ENCODE assay signal across 8 mouse cellular contexts in genomic region chr14:25634328-25634727, GRCm38 (mm10). TPM values are rescaled to one million over a fixed set of nuclear protein-coding genes. Genes with fewer than 3 reads are reported as not detected.
DNase-seq lines count a peak whose midpoint lies in the region; ATAC-seq and TF ChIP-seq lines count a peak whose summit lies in the region.

No protein-coding gene starts in this region.

- no peaks in the 10 kb centered on the region for H3K9me3 ChIP-seq in liver, embryonic 14.5 days (ENCODE audit: control insufficient read depth, low read length)
- H3K9me3 ChIP-seq in stomach, embryonic 16.5 days (replicated peaks; ENCODE audit: control insufficient read depth, low read length): no peaks in the 10 kb centered on the region

- H3K36me3 ChIP-seq in liver, embryonic 14.5 days (replicated peaks; ENCODE audit: control insufficient read depth, insufficient read depth, low read depth): no peaks in the 10 kb centered on the region
- H3K36me3 ChIP-seq in stomach, embryonic 16.5 days (ENCODE audit: control insufficient read depth, insufficient read depth, low read length): 0 out of 2 replicates have a peak, but pooled peaks cover 8% of the 10 kb centered on the region

- H3K4me1 ChIP-seq in cerebellum, adult 2 months (ENCODE audit: control insufficient read depth, insufficient read depth, low read length): peaks cover 87% of the 10 kb centered on the region
- peaks cover 0 to 10% of the 10 kb centered on the region in 2 experiments; a peak in 2 of 4 replicates for H3K4me1 ChIP-seq in liver, embryonic 14.5 days (replicated peaks; ENCODE audit: control insufficient read depth in 2 of 2, insufficient read depth in 2 of 2, low read length in 1 of 2)
- H3K4me1 ChIP-seq in stomach, embryonic 16.5 days (ENCODE audit: control insufficient read depth, insufficient read depth, low read length): peaks cover 22% of the 10 kb centered on the region

- no peak overlapping the region for H3K9ac ChIP-seq in liver, embryonic 14.5 days (replicated peaks)
- peak overlapping the region; percentile 10; the same call in 1 of the 2 replicates for H3K9ac ChIP-seq in stomach, embryonic 16.5 days (ENCODE audit: low read length)

- H3K4me2 ChIP-seq in liver, embryonic 14.5 days (ENCODE audit: low read depth): no peak overlapping the region
- no peak overlapping the region for H3K4me2 ChIP-seq in stomach, embryonic 16.5 days (ENCODE audit: low read depth, low read length)

- H3K27me3 ChIP-seq in cerebellum, adult 2 months (ENCODE audit: control insufficient read depth, insufficient read depth, low read length): no peaks in the 10 kb centered on the region
- H3K27me3 ChIP-seq in liver, embryonic 14.5 days (ENCODE audit: control insufficient read depth, insufficient read depth, low read length): no peaks in the 10 kb centered on the region
- no peaks in the 10 kb centered on the region for H3K27me3 ChIP-seq in stomach, embryonic 16.5 days (ENCODE audit: control insufficient read depth, insufficient read depth, low read length)

- 29% methylated on average over 9 of the region's 9 CpGs for WGBS in cerebellum, adult 2 months
- 3% methylated on average over 9 of the region's 9 CpGs for WGBS in liver, embryonic 14.5 days (ENCODE audit: insufficient replicate concordance)
- 51% methylated on average over 9 of the region's 9 CpGs for WGBS in stomach, embryonic 16.5 days

- no peak overlapping the region for H3K4me3 ChIP-seq in cerebellum, adult 2 months (replicated peaks; ENCODE audit: insufficient read depth, low read depth, low read length)
- H3K4me3 ChIP-seq in liver, embryonic 14.5 days (ENCODE audit: insufficient read depth in 1 of 2, low read depth in 2 of 2, low read length in 2 of 2): no peak overlapping the region
- no peak overlapping the region for H3K4me3 ChIP-seq in stomach, embryonic 16.5 days (replicated peaks; ENCODE audit: low read length)

- no peak for TF ChIP-seq EP300 in liver, embryonic 14.5 days (IDR thresholded peaks at IDR 0.05; ENCODE audit: low read depth)

- peak; percentile 40 to 52 for DNase-seq in cerebellum, adult 2 months
- no peak for DNase-seq in cerebellum, postnatal 10 days
- DNase-seq in 416B (ENCODE audit: low read depth): peak; percentile 92
- DNase-seq in heart, adult 9 months (ENCODE audit: low spot score in 2 of 2): peak; percentile 53 to 57
- peak; percentile 31 to 37 (median 32) for DNase-seq in liver, embryonic 14.5 days (ENCODE audit: low read depth in 3 of 3, low spot score in 3 of 3)
- DNase-seq in layer of hippocampus, adult 11-12 months (ENCODE audit: low spot score): no peak
- no peak for DNase-seq in gastrocnemius, postnatal 10 days

- no peak for TF ChIP-seq CTCF in cerebellum, adult 2 months (IDR thresholded peaks at IDR 0.05; ENCODE audit: borderline replicate concordance, insufficient read depth, low read depth, low read length)
- no peak for TF ChIP-seq CTCF in liver, embryonic 14.5 days (IDR thresholded peaks at IDR 0.05; ENCODE audit: low read depth)

- no peak for TF ChIP-seq POLR2A in cerebellum, adult 2 months (IDR thresholded peaks at IDR 0.05; ENCODE audit: borderline replicate concordance, insufficient read depth, low read length)

- ATAC-seq in liver, embryonic 14.5 days (ENCODE audit: insufficient read depth): peak; percentile 69
- ATAC-seq in stomach, embryonic 16.5 days (ENCODE audit: insufficient read depth, low FRiP score): peak; percentile 41; the same call in 1 of the 2 replicates

- H3K27ac ChIP-seq in cerebellum, adult 2 months (ENCODE audit: insufficient read depth, low read length): peak overlapping the region; percentile 41
- no peak overlapping the region for H3K27ac ChIP-seq in liver, embryonic 14.5 days
- peak overlapping the region; percentile 47 for H3K27ac ChIP-seq in stomach, embryonic 16.5 days (ENCODE audit: low read length)

RNA-seq across cellular contexts. Expression of gene Ppif, which starts 59.6 kb away (rescaled TPM):
- polyA plus RNA-seq in cerebellum, adult 2 months (2012; rRNA removed): 62.7 and 63.3 TPM in 2 replicates
- 42.5 and 44.2 TPM in 2 replicates for polyA plus RNA-seq in liver, embryonic 14.5 days (2012; rRNA removed)
- polyA plus RNA-seq in liver, embryonic 14.5 days (2014; fragmentation: Nextera tagmentation; extraction: Ambion mirVana): 28.8 and 35.7 TPM in 2 replicates
- 47.7 and 69.3 TPM in 2 replicates for polyA plus RNA-seq in stomach, embryonic 16.5 days (2015; fragmentation: Nextera tagmentation; extraction: Ambion mirVana)
- 10 to 100 TPM; 35.7 to 39.2 TPM for total RNA-seq in gastrocnemius, postnatal 10 days (2021)

Comparison
In these comparisons a context has a peak if more than half of its experiments do, and no peak if none do; other contexts are left out.
1. DNase-seq: peak in cerebellum, adult 2 months (2 of 2), 416B (single experiment), heart, adult 9 months (2 of 2) and liver, embryonic 14.5 days (3 of 3); none in cerebellum, postnatal 10 days (0 of 2), layer of hippocampus, adult 11-12 months (single experiment) and gastrocnemius, postnatal 10 days (single experiment).